Mouse (Mus musculus) right cerebral cortex, adult 2 months (tissue): ENCODE data around the gene Dcst2.
A peak's percentile ranks its signal among the peaks of the same experiment; 100 is the strongest.

Source experiments
- DNase-seq, 2 experiments: peaks; one replicate each; pipeline ENCODE4 v3.0.0; 2021 to 2022; ENCODE audit warnings: low spot score in 2 of 2

Dcst2 gene

GRCm38 (mm10) chr3:89361675-89362074, at the start of gene Dcst2:
Gene Dcst2, plus strand, starts transcription at chr3:89361975.
- no peak for DNase-seq

GRCm38 (mm10) chr3:89314340-89314739, 47.4 kb upstream of the Dcst2 start:
- no peak for DNase-seq

GRCm38 (mm10) chr3:89314791-89315190, 47.0 kb upstream of the Dcst2 start:
- no peak for DNase-seq

- DNase-seq, result peak; percentile 85
These were observed 46.4 kb upstream of the Dcst2 start for GRCm38 (mm10) chr3:89315195-89315929.

GRCm38 (mm10) chr3:89315930-89316831, 45.6 kb upstream of the Dcst2 start:
- no peak for DNase-seq

- DNase-seq, result peak; percentile 95
These were observed 44.9 kb upstream of the Dcst2 start for GRCm38 (mm10) chr3:89316833-89317232.

GRCm38 (mm10) chr3:89317246-89317645, 44.5 kb upstream of the Dcst2 start:
- peak in 1 of 2 experiments; percentile 49 for DNase-seq

GRCm38 (mm10) chr3:89318316-89318715, 43.5 kb upstream of the Dcst2 start:
- DNase-seq, result no peak

GRCm38 (mm10) chr3:89318971-89319590, 42.7 kb upstream of the Dcst2 start:
- no peak for DNase-seq

- peak in 1 of 2 experiments; percentile 61 for DNase-seq
These were observed 42.0 kb upstream of the Dcst2 start for GRCm38 (mm10) chr3:89319591-89320350.

- DNase-seq, result peak; percentile 45 to 55
These were observed 41.1 kb upstream of the Dcst2 start for GRCm38 (mm10) chr3:89320581-89321182.

GRCm38 (mm10) chr3:89321183-89322130, 40.3 kb upstream of the Dcst2 start:
- DNase-seq, result peak; percentile 39 to 56

GRCm38 (mm10) chr3:89322131-89322500, 39.7 kb upstream of the Dcst2 start:
- DNase-seq, result peak in 1 of 2 experiments; percentile 46

- peak; percentile 86 to 88 for DNase-seq
These were observed 39.1 kb upstream of the Dcst2 start, which contains the start of gene Efna3 for GRCm38 (mm10) chr3:89322514-89323165. Gene Efna3, minus strand, starts transcription at chr3:89322965.

- no peak for DNase-seq
These were observed 35.9 kb upstream of the Dcst2 start for GRCm38 (mm10) chr3:89325882-89326281.

- no peak for DNase-seq
These were observed 34.4 kb upstream of the Dcst2 start for GRCm38 (mm10) chr3:89327371-89327870.

GRCm38 (mm10) chr3:89328623-89329022, 33.2 kb upstream of the Dcst2 start:
- DNase-seq, result no peak

GRCm38 (mm10) chr3:89330346-89330745, 31.4 kb upstream of the Dcst2 start:
- no peak for DNase-seq

GRCm38 (mm10) chr3:89330948-89331347, 30.8 kb upstream of the Dcst2 start:
- DNase-seq, result no peak
